Comparison of ENCODE assay signal across 15 mouse cellular contexts in the genomic region with DNA sequence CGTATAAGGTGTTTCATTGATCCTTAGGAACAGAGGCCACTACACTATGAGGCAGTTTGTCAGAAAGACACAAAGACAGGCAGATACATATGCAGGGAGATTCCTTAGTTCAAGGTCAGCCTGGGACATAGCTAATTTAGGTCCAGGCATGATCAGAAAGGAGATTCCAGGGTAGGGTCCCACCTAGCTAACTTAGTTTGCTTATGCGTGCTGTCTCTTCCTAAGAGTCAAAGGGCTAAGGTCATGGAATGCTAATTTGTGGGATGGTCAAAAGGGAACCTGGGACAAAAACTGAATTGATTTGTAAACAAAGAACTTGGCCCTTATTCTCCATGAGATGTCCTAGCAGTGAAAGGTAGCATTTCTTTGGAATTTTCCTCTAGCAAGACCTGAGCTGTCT.
"Had no signal": no experiment of that assay in that cellular context is flagged by ENCODE, and none has a peak within 500 bp of the region (broad histone marks: within the 10 kb centered on the region; RNA-seq: fewer than 3 reads in every experiment).

No protein-coding gene starts in this region.

- DNase-seq: lung, adult 18-20 months; lung, embryonic 14.5 days; lung, postnatal 10 days; lung, postnatal 4 days; midbrain, embryonic 14.5 days; right cerebral cortex, postnatal 14 days; right cerebral cortex, postnatal 4 days; spleen, adult 18-20 months; thymus, adult 18-20 months; thymus, postnatal 14 days; thymus, postnatal 36 days had no signal

- H3K36me3 ChIP-seq: midbrain, embryonic 10.5 days; midbrain, embryonic 12.5 days; neural tube, embryonic 12.5 days had no signal

- H3K9ac ChIP-seq: lung, embryonic 14.5 days; midbrain, embryonic 12.5 days; neural tube, embryonic 12.5 days had no signal

- ATAC-seq: midbrain, embryonic 16.5 days had no signal

- H3K4me2 ChIP-seq: lung, embryonic 14.5 days; midbrain, embryonic 12.5 days; neural tube, embryonic 12.5 days had no signal

- H3K4me1 ChIP-seq: midbrain, embryonic 10.5 days; midbrain, embryonic 12.5 days; neural tube, embryonic 12.5 days had no signal

- H3K4me3 ChIP-seq: midbrain, embryonic 10.5 days; midbrain, embryonic 12.5 days; neural tube, embryonic 12.5 days had no signal

- H3K27ac ChIP-seq: midbrain, embryonic 10.5 days; midbrain, embryonic 12.5 days; neural tube, embryonic 12.5 days had no signal

- H3K27me3 ChIP-seq: midbrain, embryonic 12.5 days; neural tube, embryonic 12.5 days had no signal

- H3K9me3 ChIP-seq: midbrain, embryonic 10.5 days; midbrain, embryonic 12.5 days; neural tube, embryonic 12.5 days had no signal
